Mouse (Mus musculus) intestine, postnatal 0 days (tissue): Measurements from ENCODE around the gene Haus8. TPM values are rescaled to one million over a fixed set of nuclear protein-coding genes. Genes with fewer than 3 reads are reported as not detected.
"Not testable (repeated sequence)": the region's sequence is repeated elsewhere in the genome, so short reads cannot be mapped to it uniquely, and the experiment has no call there.

Source experiments
- ATAC-seq: fragments of 200-750 bp; cut with Nextera tagmentation; 2 replicates; pipeline ENCODE4 v1.8.0; 2017; ENCODE audit warnings: mild to moderate bottlenecking, moderate TSS enrichment, moderate library complexity
- H3K27ac ChIP-seq: fragments of 300-500 bp; sonication (generic); 2 replicates; pipeline ENCODE4 v1.5.1; 2014; ENCODE audit warnings: mild to moderate bottlenecking, low read depth, low read length, moderate library complexity
- H3K27me3 ChIP-seq: fragments of 300-500 bp; sonication (generic); replicated peaks from 2 replicates; pipeline ENCODE4 v1.6.1; 2014; ENCODE audit warnings: low read length, mixed read lengths; ENCODE audit not compliant: control insufficient read depth, insufficient read depth
- H3K36me3 ChIP-seq: fragments of 300-500 bp; sonication (generic); 2 replicates; pipeline ENCODE4 v1.6.1; 2014; ENCODE audit warnings: mild to moderate bottlenecking, moderate library complexity; ENCODE audit not compliant: control insufficient read depth, insufficient read depth
- H3K4me1 ChIP-seq: fragments of 300-500 bp; sonication (generic); replicated peaks from 2 replicates; pipeline ENCODE4 v1.6.1; 2014; ENCODE audit warnings: antibody characterized with exemption, low read length, mixed read lengths; ENCODE audit not compliant: control insufficient read depth, insufficient read depth
- H3K4me2 ChIP-seq: fragments of 300-500 bp; sonication (generic); replicated peaks from 2 replicates; pipeline ENCODE4 v1.6.1; 2014; ENCODE audit warnings: low read depth, mild to moderate bottlenecking, moderate library complexity
- H3K4me3 ChIP-seq: fragments of 300-500 bp; sonication (generic); 2 replicates; pipeline ENCODE4 v1.5.1; 2014; ENCODE audit warnings: low read depth, low read length
- H3K9ac ChIP-seq: fragments of 300-500 bp; sonication (generic); 2 replicates; pipeline ENCODE4 v1.6.1; 2014; ENCODE audit warnings: mild to moderate bottlenecking, low read depth, low read length
- H3K9me3 ChIP-seq: fragments of 300-500 bp; sonication (generic); 2 replicates; pipeline ENCODE4 v1.6.1; 2016; ENCODE audit warnings: mixed run types; ENCODE audit not compliant: control insufficient read depth
- CTCF ChIP-seq: sonication (generic); IDR thresholded peaks from 2 replicates; pipeline ENCODE4 v1.5.1; 2016; ENCODE audit warnings: low read depth, mild to moderate bottlenecking, control low read depth, antibody characterized with exemption, moderate library complexity
- WGBS: fragments of 180-500 bp; shearing (Covaris S2); extraction: QIAGEN DNeasy Blood & Tissue Kit; methylation state at CpG from one replicate; pipeline ENCODE4 v1.1.7; 2014; 5-methylcytosine and 5-hydroxymethylcytosine counted together
- polyA plus RNA-seq: library from polyadenylated mRNA; unstranded; fragments of >200 nt; fragmentation: Nextera tagmentation; extraction: Ambion mirVana; gene quantifications from 2 replicates; pipeline ENCODE4 v1.2.1, GENCODE M21; 2015

Haus8 gene
- polyA plus RNA-seq, 1 experiment from 2014 or later = 13.1 TPM

- H3K27ac ChIP-seq = no peak overlapping the region
- H3K9me3 ChIP-seq = no peaks in the 10 kb centered on the region
- no peaks in the 10 kb centered on the region for H3K4me1 ChIP-seq
- no peak overlapping the region for H3K9ac ChIP-seq
- H3K27me3 ChIP-seq = no peaks in the 10 kb centered on the region
- ATAC-seq = no peak
- no peak overlapping the region for H3K4me3 ChIP-seq
- 69% methylated on average over 3 of the region's 3 CpGs for WGBS
- TF ChIP-seq CTCF = no peak
- peaks cover 25% of the 10 kb centered on the region for H3K36me3 ChIP-seq
- H3K4me2 ChIP-seq = no peak overlapping the region
Observed at GRCm38 (mm10) chr8:71256545-71257232, 16.0 kb downstream of the Haus8 start.

GRCm38 (mm10) chr8:71248203-71248602 lies 24.5 kb downstream of the Haus8 start:
- Histone ChIP-seq H3K9me3 (no peaks in the 10 kb centered on the region), H3K4me3 (no peak overlapping the region), H3K4me2 (no peak overlapping the region), H3K36me3 (no peaks in the 10 kb centered on the region; the same call in 1 of the 2 replicates), H3K4me1 (no peaks in the 10 kb centered on the region), H3K27me3 (no peaks in the 10 kb centered on the region), H3K9ac (no peak overlapping the region), H3K27ac (no peak overlapping the region)
- no peak for TF ChIP-seq CTCF
- 93% methylated on average over 1 of the region's 1 CpGs for WGBS
- ATAC-seq = no peak

GRCm38 (mm10) chr8:71242757-71243156 lies 30.0 kb downstream of the Haus8 start:
- H3K4me2 ChIP-seq = no peak overlapping the region
- H3K9ac ChIP-seq = no peak overlapping the region
- no peaks in the 10 kb centered on the region for H3K36me3 ChIP-seq
- TF ChIP-seq CTCF = no peak
- H3K4me1 ChIP-seq = no peaks in the 10 kb centered on the region
- no peaks in the 10 kb centered on the region for H3K9me3 ChIP-seq
- 52% methylated on average over 2 of the region's 2 CpGs for WGBS
- no peak for ATAC-seq
- no peak overlapping the region for H3K4me3 ChIP-seq
- no peaks in the 10 kb centered on the region for H3K27me3 ChIP-seq
- no peak overlapping the region for H3K27ac ChIP-seq

GRCm38 (mm10) chr8:71224560-71224959 lies 48.2 kb downstream of the Haus8 start:
- no peak overlapping the region for H3K27ac ChIP-seq
- H3K9me3 ChIP-seq = no peaks in the 10 kb centered on the region
- H3K9ac ChIP-seq = no peak overlapping the region
- H3K4me1 ChIP-seq = no peaks in the 10 kb centered on the region
- TF ChIP-seq CTCF = peak; percentile 76
- no peak for ATAC-seq
- WGBS = 46% methylated on average over 2 of the region's 2 CpGs
- no peak overlapping the region for H3K4me3 ChIP-seq
- H3K4me2 ChIP-seq = no peak overlapping the region
- H3K27me3 ChIP-seq = no peaks in the 10 kb centered on the region
- no peaks in the 10 kb centered on the region for H3K36me3 ChIP-seq

- 72% methylated on average over 4 of the region's 5 CpGs for WGBS
- ATAC-seq, H3K9me3 ChIP-seq: not testable (repeated sequence)
Observed at GRCm38 (mm10) chr8:71214266-71214665, 58.5 kb downstream of the Haus8 start.

GRCm38 (mm10) chr8:71205541-71205967 lies 67.2 kb downstream of the Haus8 start:
- not testable (repeated sequence) for H3K36me3 ChIP-seq, H3K27ac ChIP-seq, H3K4me1 ChIP-seq, H3K27me3 ChIP-seq, H3K9me3 ChIP-seq, H3K9ac ChIP-seq
- Histone ChIP-seq H3K4me3 (peak overlapping the region; percentile 32), H3K4me2 (peak overlapping the region; percentile 58)
- TF ChIP-seq CTCF = peak; percentile 30; the same call in 1 of the 2 replicates
- ATAC-seq = peak; percentile 56
- 3% methylated on average over 4 of the region's 11 CpGs for WGBS

More at GRCm38 (mm10) chr8:71214266-71214665, 58.5 kb downstream of the Haus8 start:
- not testable (repeated sequence) for H3K27ac ChIP-seq, H3K27me3 ChIP-seq, H3K4me3 ChIP-seq, H3K36me3 ChIP-seq, H3K4me2 ChIP-seq, H3K4me1 ChIP-seq, H3K9ac ChIP-seq

Other genes with a start within 250 kb of the Haus8 start
- gene Myo9b, start 220 bp downstream of the Haus8 start, polyA plus RNA-seq = 6.5 and 7.2 TPM in 2 replicates
- 98.4 and 106 TPM in 2 replicates for gene Use1, start 93.9 kb upstream of the Haus8 start, polyA plus RNA-seq
- gene Ocel1, start 98.4 kb upstream of the Haus8 start, polyA plus RNA-seq = 20.0 and 20.5 TPM in 2 replicates
- 58.3 and 58.5 TPM in 2 replicates for gene Nr2f6, start 109.0 kb upstream of the Haus8 start, polyA plus RNA-seq
- 4.1 and 4.9 TPM in 2 replicates for gene Ushbp1, start 122.9 kb upstream of the Haus8 start, polyA plus RNA-seq
- gene Babam1, start 123.9 kb upstream of the Haus8 start, polyA plus RNA-seq = 66.8 and 68.6 TPM in 2 replicates
- 2.8 and 4.4 TPM in 2 replicates for gene Ankle1, start 133.1 kb upstream of the Haus8 start, polyA plus RNA-seq
- gene Abhd8, start 190.7 kb upstream of the Haus8 start, polyA plus RNA-seq = 15.2 and 15.9 TPM in 2 replicates
- gene Mrpl34, start 192.0 kb upstream of the Haus8 start, polyA plus RNA-seq = 187 and 190 TPM in 2 replicates
- gene Dda1, start 196.3 kb upstream of the Haus8 start, polyA plus RNA-seq = 82.8 and 91.7 TPM in 2 replicates
- 0.54 and 0.74 TPM in 2 replicates for gene Ano8, start 213.0 kb upstream of the Haus8 start, polyA plus RNA-seq
- gene Gtpbp3, start 215.2 kb upstream of the Haus8 start, polyA plus RNA-seq = 6.3 and 6.6 TPM in 2 replicates
- gene Plvap, start 238.8 kb upstream of the Haus8 start, polyA plus RNA-seq = 109 and 111 TPM in 2 replicates